Mouse (Mus musculus) thymus, adult 2 months (tissue): ENCODE measurements around the gene Ciapin1. TPM values are rescaled to one million over a fixed set of nuclear protein-coding genes. Genes with fewer than 3 reads are reported as not detected.

ENCODE experiments used
- DNase-seq: peaks from one replicate; pipeline ENCODE4 v3.0.0; 2021
- H3K27ac ChIP-seq: fragments of 200-500 bp; 2 replicates; pipeline ENCODE4 v1.5.1; 2012; ENCODE audit warnings: low read length, control low read depth; ENCODE audit not compliant: control insufficient read depth, insufficient read depth
- H3K27me3 ChIP-seq: fragments of 200-500 bp; 2 replicates; pipeline ENCODE4 v1.6.1; 2012; ENCODE audit warnings: mild to moderate bottlenecking, low read length, moderate library complexity, mixed read lengths; ENCODE audit not compliant: control insufficient read depth, insufficient read depth
- H3K36me3 ChIP-seq: fragments of 200-500 bp; 2 replicates; pipeline ENCODE4 v1.6.1; 2012; ENCODE audit warnings: mild to moderate bottlenecking, low read length, moderate library complexity; ENCODE audit not compliant: control insufficient read depth, insufficient read depth
- H3K4me1 ChIP-seq: fragments of 200-500 bp; replicated peaks from 2 replicates; pipeline ENCODE4 v1.6.1; 2012; ENCODE audit warnings: low read length; ENCODE audit not compliant: control insufficient read depth, insufficient read depth
- H3K4me3 ChIP-seq: fragments of 200-500 bp; 2 replicates; pipeline ENCODE4 v1.5.1; 2012; ENCODE audit warnings: mild to moderate bottlenecking, low read length, control low read depth, moderate library complexity; ENCODE audit not compliant: control insufficient read depth, insufficient read depth
- CTCF ChIP-seq: fragments of 200-500 bp; IDR thresholded peaks from 2 replicates; pipeline ENCODE4 v1.5.1; 2012; ENCODE audit warnings: mild to moderate bottlenecking, control low read depth, low read length, moderate library complexity, borderline replicate concordance; ENCODE audit not compliant: control insufficient read depth, poor library complexity, insufficient read depth; ENCODE audit errors: extremely low read depth
- POLR2A ChIP-seq: fragments of 200-500 bp; IDR thresholded peaks from 2 replicates; pipeline ENCODE4 v1.6.1; 2012; ENCODE audit warnings: mild to moderate bottlenecking, low read length, control low read depth, moderate library complexity; ENCODE audit not compliant: control insufficient read depth, poor library complexity, insufficient read depth; ENCODE audit errors: extremely low read depth
- WGBS: fragments of 180-500 bp; shearing (Covaris S2); methylation state at CpG from one replicate; pipeline ENCODE4 v1.1.7; 2018; 5-methylcytosine and 5-hydroxymethylcytosine counted together
- polyA plus RNA-seq: library from polyadenylated mRNA; depleted of rRNA; stranded (reverse); fragments of >200 nt; gene quantifications from 2 replicates; pipeline ENCODE4 v1.2.3, GENCODE M21; 2012

Ciapin1 gene
- polyA plus RNA-seq, 1 experiment: 53.5 TPM

GRCm38 (mm10) chr8:94869146-94869545 lies 31.0 kb upstream of the Ciapin1 start:
- no peaks in the 10 kb centered on the region; the same call in 1 of the 2 replicates for H3K27me3 ChIP-seq
- H3K36me3 ChIP-seq: peaks cover 1% of the 10 kb centered on the region; the same call in 1 of the 2 replicates
- WGBS: 96% methylated on average over 7 of the region's 7 CpGs
- H3K4me1 ChIP-seq: peaks cover 11% of the 10 kb centered on the region; the same call in 1 of the 2 replicates
- TF ChIP-seq CTCF (no peak), POLR2A (no peak)
- H3K4me3 ChIP-seq: no peak overlapping the region
- no peak overlapping the region for H3K27ac ChIP-seq
- no peak for DNase-seq

GRCm38 (mm10) chr8:94866921-94867320 lies 28.8 kb upstream of the Ciapin1 start:
- Histone ChIP-seq H3K4me3 (no peak overlapping the region), H3K27me3 (no peaks in the 10 kb centered on the region; the same call in 1 of the 2 replicates), H3K27ac (no peak overlapping the region), H3K36me3 (peaks cover 16% of the 10 kb centered on the region), H3K4me1 (peaks cover 11% of the 10 kb centered on the region; the same call in 1 of the 2 replicates)
- TF ChIP-seq POLR2A: no peak
- TF ChIP-seq CTCF: no peak
- WGBS: 95% methylated on average over 9 of the region's 9 CpGs
- DNase-seq: no peak

GRCm38 (mm10) chr8:94865292-94865691 lies 27.1 kb upstream of the Ciapin1 start:
- no peak overlapping the region for H3K27ac ChIP-seq
- TF ChIP-seq POLR2A (no peak), CTCF (no peak)
- H3K36me3 ChIP-seq: peaks cover 19% of the 10 kb centered on the region
- no peak for DNase-seq
- no peaks in the 10 kb centered on the region; the same call in 1 of the 2 replicates for H3K27me3 ChIP-seq
- no peak overlapping the region for H3K4me3 ChIP-seq
- no peaks in the 10 kb centered on the region for H3K4me1 ChIP-seq
- WGBS: 91% methylated on average over 10 of the region's 10 CpGs

GRCm38 (mm10) chr8:94863897-94864673 lies 25.9 kb upstream of the Ciapin1 start:
- TF ChIP-seq POLR2A (no peak), CTCF (no peak)
- Histone ChIP-seq H3K36me3 (peaks cover 19% of the 10 kb centered on the region), H3K27ac (no peak overlapping the region), H3K4me3 (no peak overlapping the region), H3K27me3 (no peaks in the 10 kb centered on the region), H3K4me1 (no peaks in the 10 kb centered on the region)
- DNase-seq: no peak
- WGBS: 91% methylated on average over 10 of the region's 10 CpGs

GRCm38 (mm10) chr8:94862487-94863220 lies 24.5 kb upstream of the Ciapin1 start:
- H3K4me1 ChIP-seq: no peaks in the 10 kb centered on the region
- no peak overlapping the region for H3K27ac ChIP-seq
- peaks cover 19% of the 10 kb centered on the region for H3K36me3 ChIP-seq
- DNase-seq: no peak
- no peak overlapping the region for H3K4me3 ChIP-seq
- TF ChIP-seq CTCF: no peak
- TF ChIP-seq POLR2A: no peak
- 97% methylated on average over 12 of the region's 12 CpGs for WGBS
- no peaks in the 10 kb centered on the region for H3K27me3 ChIP-seq

- WGBS: 79% methylated on average over 8 of the region's 8 CpGs
- Histone ChIP-seq H3K36me3 (peaks cover 19% of the 10 kb centered on the region), H3K4me1 (no peaks in the 10 kb centered on the region), H3K27ac (no peak overlapping the region), H3K27me3 (no peaks in the 10 kb centered on the region), H3K4me3 (no peak overlapping the region)
- DNase-seq: peak; percentile 71
- TF ChIP-seq CTCF: no peak
- TF ChIP-seq POLR2A: no peak
Measured at GRCm38 (mm10) chr8:94861352-94861910, 23.3 kb upstream of the Ciapin1 start.
